Mouse (Mus musculus): ENCODE data around the gene Prr36. TPM values are rescaled to one million over a fixed set of nuclear protein-coding genes. Genes with fewer than 3 reads are reported as not detected.

The Prr36 gene
- total RNA-seq (2023), result under 1 TPM; 0.15 to 0.38 TPM

GRCm38 (mm10) chr8:4216791-4217621 is at the start of gene Prr36:
Prr36 (minus strand) TSS chr8:4217459.

GRCm38 (mm10) chr8:4259125-4259804 is 42.0 kb upstream of the Prr36 start, which contains the start of gene Ctxn1:
Ctxn1 (minus strand) TSS chr8:4259274.

GRCm38 (mm10) chr8:4252934-4253841 is 35.9 kb upstream of the Prr36 start, which contains the start of gene Snapc2:
Snapc2 (plus strand) TSS chr8:4253080.

GRCm38 (mm10) chr8:4247951-4248540 is 30.8 kb upstream of the Prr36 start, which contains the start of gene Tgfbr3l:
Tgfbr3l (plus strand) TSS chr8:4248214.

GRCm38 (mm10) chr8:4238434-4239192 is 21.4 kb upstream of the Prr36 start, which contains the start of the genes Map2k7 and Gm49320:
Map2k7 (plus strand) TSS chr8:4238740.
Gm49320 (plus strand) TSS chr8:4238865.

GRCm38 (mm10) chr8:4226739-4227347 is 9.6 kb upstream of the Prr36 start, which contains the start of gene Lrrc8e:
Lrrc8e (plus strand) TSS chr8:4226827.

GRCm38 (mm10) chr8:4165852-4166751 is 51.2 kb downstream of the Prr36 start, which contains the start of gene Evi5l:
Evi5l (plus strand) TSS chr8:4166567.

Other genes starting within 250 kb of the Prr36 start
- gene Cd209f, start 111.6 kb downstream of the Prr36 start, total RNA-seq (2023), result not detected
- gene Cd209g, start 83.4 kb downstream of the Prr36 start, total RNA-seq (2023), result not detected
- 10 to 100 TPM; 20.4 to 25.1 TPM for gene Evi5l, start 50.9 kb downstream of the Prr36 start, total RNA-seq (2023)
- not detected for gene Lrrc8e, start 9.4 kb upstream of the Prr36 start, total RNA-seq (2023)
- gene Map2k7, start 21.3 kb upstream of the Prr36 start, total RNA-seq (2023), result 100 to 1,000 TPM; 131 to 134 TPM
- gene Gm49320, start 21.4 kb upstream of the Prr36 start, total RNA-seq (2023), result 1 to 10 TPM in 1 of 2 experiments, not detected in 1; 3.9 TPM
- 10 to 100 TPM; 36.5 to 43.9 TPM for gene Tgfbr3l, start 30.8 kb upstream of the Prr36 start, total RNA-seq (2023)
- gene Snapc2, start 35.6 kb upstream of the Prr36 start, total RNA-seq (2023), result 10 to 100 TPM; 17.9 to 20.3 TPM
- 1 to 10 TPM; 1.6 to 3.1 TPM for gene Ctxn1, start 41.8 kb upstream of the Prr36 start, total RNA-seq (2023)
- 10 to 100 TPM; 70.9 to 83.2 TPM for gene Timm44, start 58.5 kb upstream of the Prr36 start, total RNA-seq (2023)
- 10 to 100 TPM; 25.5 to 25.8 TPM for gene Ccl25, start 107.8 kb upstream of the Prr36 start, total RNA-seq (2023)
- 100 to 1,000 TPM; 101 to 106 TPM for gene Elavl1, start 108.0 kb upstream of the Prr36 start, total RNA-seq (2023)

All from T-cell, adult 66 days (primary cell).